Mouse (Mus musculus) embryo, embryonic 10 days (tissue): ENCODE measurements around the gene Akap17b.
"Not testable (repeated sequence)": the region's sequence is repeated elsewhere in the genome, so short reads cannot be mapped to it uniquely, and the experiment has no call there.

Source experiments
- DNase-seq: peaks from one replicate; pipeline ENCODE4 v3.0.0-alpha.2; 2015; ENCODE audit warnings: low spot score

Gene Akap17b

GRCm38 (mm10) chrX:36644657-36645551 lies at the start of gene Akap17b:
Gene Akap17b (minus strand): TSS chrX:36645395.
- peak; percentile 89 for DNase-seq

GRCm38 (mm10) chrX:36691365-36691764 lies 46.2 kb upstream of the Akap17b start:
- no peak for DNase-seq

- no peak for DNase-seq
Measured at GRCm38 (mm10) chrX:36689655-36690054, 44.5 kb upstream of the Akap17b start.

GRCm38 (mm10) chrX:36676836-36677235 lies 31.6 kb upstream of the Akap17b start:
- no peak for DNase-seq

GRCm38 (mm10) chrX:36672708-36673107 lies 27.5 kb upstream of the Akap17b start:
- DNase-seq = no peak

GRCm38 (mm10) chrX:36640046-36640445 lies 5.1 kb downstream of the Akap17b start:
- no peak for DNase-seq

- DNase-seq = no peak
Measured at GRCm38 (mm10) chrX:36630771-36631170, 14.4 kb downstream of the Akap17b start.

GRCm38 (mm10) chrX:36628102-36628501 lies 17.1 kb downstream of the Akap17b start:
- DNase-seq = no peak

- no peak for DNase-seq
Measured at GRCm38 (mm10) chrX:36609117-36609516, 36.1 kb downstream of the Akap17b start.

- DNase-seq = no peak
Measured at GRCm38 (mm10) chrX:36604040-36604439, 41.2 kb downstream of the Akap17b start.

GRCm38 (mm10) chrX:36602926-36603325 lies 42.3 kb downstream of the Akap17b start:
- DNase-seq = no peak

- peak; percentile 4 for DNase-seq
Measured at GRCm38 (mm10) chrX:36600066-36600465, 45.1 kb downstream of the Akap17b start.

GRCm38 (mm10) chrX:36599656-36600055 lies 45.5 kb downstream of the Akap17b start:
- DNase-seq = peak; percentile 43

- DNase-seq = peak; percentile 13
Measured at GRCm38 (mm10) chrX:36598861-36599344, 46.3 kb downstream of the Akap17b start.

GRCm38 (mm10) chrX:36598390-36598810 lies 46.8 kb downstream of the Akap17b start:
- no peak for DNase-seq

- DNase-seq = peak; percentile 79
Measured at GRCm38 (mm10) chrX:36597707-36598389, 47.3 kb downstream of the Akap17b start, which contains the start of gene Pgrmc1. Gene Pgrmc1 (plus strand): TSS chrX:36598206.

- DNase-seq = not testable (repeated sequence)
Measured at GRCm38 (mm10) chrX:36596483-36597120, 48.6 kb downstream of the Akap17b start.

GRCm38 (mm10) chrX:36595247-36595646 lies 49.9 kb downstream of the Akap17b start:
- no peak for DNase-seq

- no peak for DNase-seq
Measured at GRCm38 (mm10) chrX:36591539-36591938, 53.7 kb downstream of the Akap17b start.

- DNase-seq = no peak
Measured at GRCm38 (mm10) chrX:36591120-36591519, 54.1 kb downstream of the Akap17b start.

- no peak for DNase-seq
Measured at GRCm38 (mm10) chrX:36590266-36590665, 54.9 kb downstream of the Akap17b start.
